Mouse (Mus musculus): Measurements from ENCODE around the gene Cd274.

DNA sequence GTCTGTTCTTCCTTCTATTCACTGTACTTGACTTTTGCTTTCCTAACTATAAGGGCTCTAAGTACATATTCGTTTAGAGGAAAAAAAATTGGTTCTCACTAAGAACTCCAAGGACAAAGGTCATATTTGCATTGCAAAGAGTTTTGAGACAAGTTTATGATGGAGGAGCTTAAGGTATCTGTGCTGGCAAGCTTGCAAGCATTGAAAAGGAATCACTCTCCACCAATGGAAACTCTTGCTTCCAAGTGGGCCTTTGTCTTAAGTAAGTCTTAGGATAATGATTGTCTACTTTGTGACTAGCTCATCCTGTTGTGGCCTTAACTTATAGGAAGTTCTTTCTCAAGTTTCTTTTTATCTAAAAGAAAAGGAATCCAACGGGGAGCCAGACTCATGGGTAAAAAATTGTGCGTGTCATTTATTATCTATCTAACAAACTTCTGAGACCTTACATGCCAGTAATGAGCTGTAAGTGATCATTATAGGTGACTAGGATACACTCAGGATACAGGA lies 49.2 kb downstream of the Cd274 start:
- TF ChIP-seq EP300 (IDR thresholded peaks at IDR 0.05; ENCODE audit: low read depth) (no peak), CTCF (IDR thresholded peaks at IDR 0.05; ENCODE audit: low read depth) (no peak)

Data from liver, postnatal 0 days (tissue).